Mouse (Mus musculus) brain, embryonic 14.5 days (tissue): ENCODE results near the gene Dach1.

Experiments used
- CTCF ChIP-seq: fragments of 200-500 bp; IDR thresholded peaks from 2 replicates; pipeline ENCODE4 v1.5.1; 2012; ENCODE audit warnings: inconsistent platforms, mild to moderate bottlenecking, moderate library complexity, borderline replicate concordance; ENCODE audit not compliant: insufficient read depth, insufficient read length; ENCODE audit errors: extremely low read depth
- POLR2A ChIP-seq: fragments of 200-500 bp; IDR thresholded peaks from 2 replicates; pipeline ENCODE4 v1.6.1; 2012; ENCODE audit warnings: mild to moderate bottlenecking, inconsistent platforms, borderline replicate concordance; ENCODE audit not compliant: poor library complexity, insufficient read depth, insufficient read length, severe bottlenecking; ENCODE audit errors: extremely low read depth

DNA sequence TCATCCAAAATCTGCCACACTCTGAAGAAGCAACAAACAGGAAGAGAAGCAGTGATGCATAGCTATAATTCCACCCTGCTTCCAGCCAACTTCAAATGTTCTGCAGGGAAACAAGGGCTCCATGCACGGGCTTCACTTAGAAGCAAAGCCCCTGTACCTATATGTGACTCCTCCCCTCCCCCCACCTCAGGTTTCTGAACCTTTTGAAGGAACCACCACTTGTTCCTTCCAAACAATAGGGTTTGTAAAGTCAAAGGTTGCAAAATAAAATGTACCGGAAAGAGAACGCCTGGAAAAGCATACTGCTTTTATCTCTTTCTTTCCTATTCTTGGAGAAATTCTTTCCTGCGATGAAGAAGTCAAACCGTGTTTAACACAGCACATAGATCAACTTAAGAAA, 2.3 kb upstream of the Dach1 start:
- no peak for TF ChIP-seq POLR2A
- TF ChIP-seq CTCF = no peak
